Mouse (Mus musculus) ovary, postnatal 36 days (tissue): ENCODE data around the gene 2410004B18Rik.
"Not testable (repeated sequence)": the region's sequence is repeated elsewhere in the genome, so short reads cannot be mapped to it uniquely, and the experiment has no call there.

Experiments
- DNase-seq: peaks from one replicate; pipeline ENCODE4 v3.0.0; 2022; ENCODE audit warnings: low spot score, mixed read lengths

Gene 2410004B18Rik

GRCm38 (mm10) chr3:145965583-145965982 is 27.8 kb downstream of the 2410004B18Rik start:
- not testable (repeated sequence) for DNase-seq

DNA sequence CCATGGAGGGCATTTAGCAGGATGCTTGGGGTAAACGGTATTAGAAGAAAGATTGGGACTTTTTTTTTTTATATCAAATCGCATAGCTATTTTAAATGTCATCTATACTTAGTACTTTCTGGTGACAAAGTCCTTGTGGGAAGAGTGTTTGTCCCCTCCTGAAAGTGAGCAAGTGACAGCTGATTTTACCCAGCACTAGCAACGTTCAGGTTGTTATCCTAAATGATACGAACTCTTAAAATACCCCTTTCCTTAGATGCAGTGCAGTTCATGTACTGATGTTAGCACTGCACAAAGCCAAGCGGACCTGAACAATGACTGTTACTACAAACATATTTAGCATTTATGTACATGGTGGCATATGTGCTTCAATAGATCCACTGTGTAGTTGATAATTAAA is 29.0 kb downstream of the 2410004B18Rik start:
- no peak for DNase-seq

GRCm38 (mm10) chr3:145969031-145969501 is 31.3 kb downstream of the 2410004B18Rik start:
- DNase-seq = no peak

DNA sequence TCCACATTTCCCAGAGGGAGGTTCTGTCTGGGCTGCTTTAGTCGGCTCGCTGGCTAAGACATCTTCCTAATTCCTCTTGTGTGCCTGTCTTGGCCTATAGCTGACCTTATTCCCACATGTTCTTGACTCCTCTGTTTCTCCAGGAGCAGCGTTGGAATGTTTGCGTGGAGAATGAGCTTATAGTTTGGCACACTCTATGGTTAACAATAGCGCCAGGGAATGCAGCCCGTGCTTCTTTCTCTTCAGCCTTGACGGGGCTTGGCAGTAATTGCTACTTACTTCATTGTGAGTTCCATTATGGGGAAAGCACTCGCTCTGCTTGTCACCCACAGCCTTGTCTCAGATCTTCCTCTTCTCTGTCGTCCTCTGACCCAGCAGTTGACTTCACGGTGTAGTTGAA is 33.7 kb downstream of the 2410004B18Rik start:
- no peak for DNase-seq

GRCm38 (mm10) chr3:145974986-145975385 is 37.2 kb downstream of the 2410004B18Rik start:
- DNase-seq = no peak

DNA sequence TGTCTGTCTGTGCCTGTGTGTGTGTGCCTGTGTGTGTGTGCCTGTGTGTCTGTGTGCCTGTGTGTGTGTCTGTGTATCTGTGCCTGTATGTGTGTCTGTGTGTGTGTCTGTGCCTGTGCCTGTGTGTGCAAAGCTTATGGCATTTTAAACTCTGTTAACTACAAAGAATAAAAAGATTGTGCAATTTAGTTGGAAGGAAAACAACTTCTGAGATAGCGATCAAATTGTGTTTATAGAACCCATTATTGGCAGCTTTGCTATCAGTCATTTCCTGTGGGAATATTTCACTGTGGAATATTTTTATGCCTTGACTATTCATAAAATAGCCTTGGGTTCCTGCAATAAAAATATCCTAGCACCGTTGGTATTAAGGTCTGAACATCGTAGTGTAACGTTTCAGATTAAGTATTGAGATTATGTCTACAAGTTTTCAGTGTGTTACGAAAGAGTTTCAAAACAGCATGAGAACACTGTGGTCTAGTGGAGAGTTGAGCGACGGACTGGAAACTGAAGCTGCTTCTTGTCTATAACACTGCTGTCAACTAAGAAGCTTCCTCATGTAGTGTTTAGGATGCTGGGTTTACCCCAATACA is 47.6 kb downstream of the 2410004B18Rik start:
- no peak for DNase-seq

- no peak for DNase-seq
These were observed 48.6 kb downstream of the 2410004B18Rik start for GRCm38 (mm10) chr3:145986317-145987001.

DNA sequence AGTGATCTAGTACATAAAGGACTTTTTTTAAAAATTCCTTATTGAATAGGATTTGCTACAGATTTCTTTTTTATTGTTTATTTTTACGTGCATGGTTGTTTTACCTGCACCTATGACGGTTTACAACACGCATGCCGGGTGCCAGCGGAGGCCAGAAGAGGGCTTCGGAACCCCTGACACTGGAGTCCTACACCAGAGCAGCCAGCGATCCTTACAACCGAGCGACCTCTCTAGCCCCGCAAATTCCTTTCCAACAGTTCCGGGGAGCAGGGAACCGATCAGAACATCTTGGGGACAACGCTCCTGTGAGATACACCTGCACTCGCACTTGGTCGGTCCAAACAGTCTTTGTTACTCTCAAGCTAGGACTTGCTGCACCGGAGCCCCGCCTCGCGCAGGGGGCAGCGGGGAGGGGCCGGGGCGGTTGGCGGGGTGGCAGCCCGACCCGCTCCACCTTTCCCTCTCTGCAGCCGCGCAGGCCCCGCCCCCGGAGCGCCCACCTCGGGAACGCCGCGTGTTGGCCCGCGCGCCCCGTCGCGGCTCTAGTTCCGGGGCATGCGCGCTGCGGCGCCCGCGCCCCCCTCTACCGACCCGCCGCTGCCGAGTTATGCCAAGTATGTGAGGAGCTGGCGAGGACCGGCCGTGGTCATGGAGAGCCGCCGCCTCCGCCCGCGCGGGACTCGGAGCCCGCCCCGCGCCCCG is 49.6 kb downstream of the 2410004B18Rik start, which contains the start of gene Syde2:
Syde2 (plus strand) TSS at position 603 of the 702 bp plus-strand sequence.
- peak; percentile 88 for DNase-seq

- DNase-seq = peak; percentile 87
These were observed 50.3 kb downstream of the 2410004B18Rik start for GRCm38 (mm10) chr3:145987970-145988683.

DNA sequence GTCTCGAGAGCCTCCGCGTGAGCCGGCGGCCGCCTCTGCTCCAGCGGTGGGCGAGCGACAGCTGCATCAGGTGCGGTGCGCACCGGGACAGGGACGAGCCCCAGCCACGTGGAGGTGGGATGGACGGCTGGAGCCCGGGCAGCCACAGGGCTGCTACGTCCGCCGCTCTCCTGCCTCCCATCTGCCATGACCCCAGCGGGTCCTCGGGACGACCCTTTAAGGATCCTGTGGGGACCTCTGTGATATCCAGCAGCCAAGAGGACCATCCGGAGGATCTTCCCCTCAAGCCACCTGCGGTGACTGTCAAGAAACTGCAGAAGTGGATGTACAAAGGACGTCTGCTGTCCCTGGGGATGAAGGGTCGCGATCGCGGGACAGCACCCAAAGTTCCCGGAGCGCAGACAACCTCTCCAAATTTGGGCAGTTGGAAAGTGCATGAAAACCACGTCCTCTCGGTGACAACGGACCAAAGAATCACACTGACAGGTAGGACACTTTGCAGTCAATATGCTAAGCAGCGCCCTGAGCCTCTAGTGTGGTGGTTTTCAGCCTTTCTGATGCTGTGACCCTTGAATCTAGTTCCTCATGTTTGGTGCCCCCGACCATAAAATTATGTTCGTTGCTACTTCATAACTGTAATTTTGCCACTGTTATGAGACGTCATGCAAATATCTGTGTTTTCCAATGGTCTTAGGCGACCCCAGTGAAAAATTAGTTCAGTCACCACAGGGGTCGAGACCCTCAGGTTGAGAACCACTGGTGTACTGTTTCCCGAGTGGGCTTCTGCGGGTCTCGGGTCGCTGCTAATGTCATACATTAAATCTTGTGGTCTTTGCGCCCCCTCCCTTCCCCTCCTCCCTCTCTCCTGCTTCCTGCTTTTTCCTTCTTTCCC is 51.1 kb downstream of the 2410004B18Rik start:
- DNase-seq = no peak

DNA sequence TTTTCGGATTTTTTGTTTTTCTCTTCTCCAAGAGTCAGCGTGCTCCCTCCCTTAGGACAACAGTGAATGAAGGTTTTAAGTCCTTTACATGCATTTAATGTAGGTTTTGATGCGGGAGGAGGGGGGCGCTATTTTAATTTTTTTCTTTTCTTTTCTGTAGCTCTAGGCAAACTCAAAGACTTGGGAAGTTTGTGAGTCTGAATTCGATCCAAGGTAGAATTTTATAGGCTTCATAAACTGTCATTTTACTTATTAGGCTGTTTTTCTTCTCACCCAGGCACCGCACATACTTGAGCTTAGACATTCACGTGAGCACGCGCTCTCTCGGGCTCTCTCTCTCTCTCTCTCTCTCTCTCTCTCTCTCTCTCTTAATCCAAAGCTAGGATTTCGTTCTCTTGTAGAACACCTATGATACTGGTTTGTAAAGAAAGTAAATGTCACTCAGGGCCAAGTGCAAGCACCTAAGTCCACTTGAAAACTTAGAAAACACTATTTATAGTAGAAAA is 51.8 kb downstream of the 2410004B18Rik start:
- no peak for DNase-seq

GRCm38 (mm10) chr3:145991130-145991529 is 53.3 kb downstream of the 2410004B18Rik start:
- DNase-seq = no peak

DNA sequence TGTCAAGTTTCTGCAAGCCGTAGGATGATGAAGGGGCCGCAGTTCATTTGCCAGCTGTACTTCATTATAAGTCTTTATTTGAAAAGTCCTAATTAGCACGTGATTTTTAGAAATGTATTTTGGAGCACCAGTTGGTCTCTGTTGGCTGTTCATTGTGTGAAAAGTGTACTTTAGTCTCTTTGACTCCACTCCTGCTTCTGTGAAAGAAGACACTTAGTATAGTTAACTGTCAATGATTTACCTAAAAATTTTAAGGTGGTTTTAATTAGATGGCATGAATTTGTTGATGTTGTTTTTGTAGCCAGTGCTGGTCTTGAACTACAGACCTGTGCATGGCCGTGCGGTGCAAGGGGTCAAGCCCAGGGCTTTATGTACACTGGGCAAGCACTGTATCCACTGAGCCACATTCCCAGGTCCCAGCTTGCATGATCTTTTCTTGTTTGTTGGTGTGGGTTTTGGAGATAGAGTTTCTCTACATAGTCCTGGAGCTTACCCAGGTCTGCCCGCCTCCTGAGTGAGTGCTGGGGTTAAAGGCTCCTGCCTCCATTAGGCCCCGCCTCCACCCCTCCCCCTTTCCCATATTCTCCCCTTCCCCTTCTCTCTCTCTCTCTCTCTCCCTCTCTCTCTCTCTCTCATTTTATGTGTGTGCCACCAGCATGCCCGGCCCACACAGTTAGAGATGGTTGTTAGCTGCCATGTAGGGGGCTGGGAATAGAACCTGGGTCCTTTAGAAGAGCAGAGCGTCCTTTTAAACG is 54.3 kb downstream of the 2410004B18Rik start:
- no peak for DNase-seq

GRCm38 (mm10) chr3:145992796-145993195 is 55.0 kb downstream of the 2410004B18Rik start:
- DNase-seq = no peak

DNA sequence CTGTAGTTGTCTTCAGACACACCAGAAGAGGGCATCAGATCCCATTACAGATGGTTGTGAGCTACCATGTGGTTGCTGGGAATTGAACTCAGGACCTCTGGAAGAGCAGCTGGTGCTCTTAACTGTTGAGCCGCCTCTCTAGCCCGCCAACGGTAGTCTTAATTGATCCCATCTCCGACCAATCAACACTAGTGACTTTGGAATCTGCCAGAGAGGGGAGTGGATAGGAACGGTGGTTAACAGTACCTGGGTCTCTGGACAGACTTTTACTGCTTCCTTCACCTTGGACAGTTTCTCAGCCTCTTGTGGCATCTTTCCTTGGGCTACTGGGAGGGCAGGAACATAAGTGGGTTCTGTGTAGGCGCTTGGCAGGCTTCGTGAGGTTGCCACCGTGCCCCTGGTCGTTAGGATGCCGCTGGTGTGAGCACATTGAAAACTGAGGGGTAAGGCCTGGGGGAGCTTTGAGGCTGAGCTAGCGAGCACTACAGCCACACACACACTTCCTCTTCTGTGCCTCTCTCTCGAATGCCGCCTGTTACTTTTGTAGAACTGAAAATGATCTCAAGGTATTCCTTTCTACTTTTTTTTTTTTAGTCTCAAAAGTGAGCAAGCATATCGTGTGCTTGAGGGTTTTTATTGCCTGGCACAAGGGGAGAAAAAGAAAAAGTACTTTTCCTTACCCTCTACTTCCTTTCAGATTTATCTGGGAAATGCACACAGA is 55.8 kb downstream of the 2410004B18Rik start:
- no peak for DNase-seq
